Mouse (Mus musculus) cerebellum, adult (tissue): ENCODE results near the gene Pde8a.

Experiments used
- ATAC-seq: cut with Nextera tagmentation; 2 replicates; pipeline ENCODE4 v1.9.2; 2017; ENCODE audit warnings: mild to moderate bottlenecking, moderate library complexity, mixed read lengths; ENCODE audit not compliant: insufficient number of reproducible peaks, low FRiP score, low TSS enrichment

The Pde8a gene

DNA sequence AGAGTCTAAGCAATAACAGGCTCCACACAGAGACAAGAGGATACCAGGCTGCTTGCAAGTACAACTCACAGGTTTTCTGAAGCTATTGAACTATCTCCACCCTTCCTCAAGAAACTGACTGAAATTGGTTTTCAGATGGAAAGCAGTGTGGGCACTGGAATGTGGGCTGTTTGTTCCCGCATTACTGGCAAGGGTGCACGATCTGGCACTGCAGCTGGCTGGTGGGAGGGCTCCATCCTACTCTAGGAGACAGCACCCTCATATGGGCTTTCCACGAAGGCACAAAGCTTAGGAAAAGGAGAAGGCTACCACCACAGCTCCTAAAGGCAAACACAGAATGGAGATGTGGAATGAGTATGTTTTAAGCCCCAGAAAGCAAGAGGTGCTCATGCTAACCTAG lies 156.3 kb downstream of the Pde8a start:
- ATAC-seq: no peak

DNA sequence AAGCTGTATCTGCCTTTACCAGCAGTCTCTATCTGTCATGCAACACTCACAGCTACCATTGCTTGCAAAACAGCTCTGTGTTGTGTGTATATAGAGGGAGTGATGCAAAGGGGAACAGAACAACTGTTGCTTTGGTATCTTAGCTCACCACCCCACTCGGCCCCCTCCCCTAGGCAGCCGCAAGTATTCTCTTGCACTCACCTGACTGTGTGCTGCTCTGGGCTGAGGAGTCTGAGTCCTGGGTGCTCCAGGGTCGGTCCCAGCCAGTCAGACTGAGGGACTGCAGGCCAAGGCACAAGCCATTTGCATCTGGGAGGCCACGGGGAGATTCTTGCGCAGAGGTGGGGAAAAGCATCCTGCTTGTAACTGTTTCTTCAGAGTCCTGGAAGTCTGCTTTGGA lies 158.4 kb downstream of the Pde8a start:
- ATAC-seq: no peak

DNA sequence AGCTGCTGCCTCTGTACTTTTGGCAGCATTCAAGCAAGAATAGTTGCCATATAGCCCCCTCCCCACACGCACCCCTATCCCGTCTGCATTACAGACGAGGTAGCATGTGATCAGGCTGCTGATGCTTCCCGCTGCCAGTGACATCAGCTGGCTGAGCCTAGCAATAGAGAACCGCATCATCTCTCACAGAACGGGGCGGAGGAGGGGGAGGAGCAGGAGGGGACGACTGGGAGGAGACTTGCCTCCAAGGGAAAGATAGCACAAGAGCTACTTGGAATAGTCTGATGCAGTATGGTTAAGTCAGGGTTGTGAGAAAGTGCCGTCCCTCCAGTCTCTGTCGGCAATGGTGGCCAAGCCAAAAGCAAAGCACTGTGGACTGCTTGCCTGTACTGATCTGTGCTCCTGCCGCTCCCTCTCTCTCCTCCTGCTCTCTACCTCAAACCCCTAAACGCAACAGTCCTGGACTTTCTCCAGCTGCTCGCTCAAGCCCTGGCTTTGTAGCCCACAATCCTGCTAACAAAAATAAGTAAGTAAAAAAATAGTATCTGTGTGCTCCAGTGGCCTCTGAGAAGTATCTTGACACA lies 159.0 kb downstream of the Pde8a start:
- peak; percentile 64 for ATAC-seq

DNA sequence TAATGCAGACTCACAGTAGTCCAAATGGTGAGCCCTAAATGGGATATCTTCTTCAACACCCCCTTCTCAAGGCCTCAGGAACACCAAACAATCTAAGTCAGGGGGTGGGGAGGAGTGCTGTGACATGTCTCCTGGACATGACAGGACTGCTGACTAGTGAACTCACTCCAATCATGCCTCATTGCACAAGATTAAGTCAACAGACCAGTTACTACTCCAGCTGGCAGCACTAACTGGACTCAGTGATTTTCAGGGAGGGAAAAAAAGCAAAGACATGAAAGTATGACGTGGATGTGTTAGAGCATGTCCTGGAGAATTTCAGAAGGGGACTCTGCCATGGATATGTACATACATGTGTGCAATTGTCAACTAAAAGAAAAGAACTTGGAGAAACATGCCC lies 166.0 kb downstream of the Pde8a start:
- ATAC-seq: no peak
